Mouse (Mus musculus) neural tube, embryonic 12.5 days (tissue): ENCODE measurements at regions not wholly inside any gene's neighbourhood (a gene's known extent, or its start where the extent isn't known, plus 50 kb on each side); places are given as distances from the start of the nearest gene placed in this dataset.

ENCODE experiments used
- ATAC-seq: fragments of 200-750 bp; cut with Nextera tagmentation; 2 replicates; pipeline ENCODE4 v1.8.0; 2017; ENCODE audit warnings: low read depth, mild to moderate bottlenecking, moderate TSS enrichment, moderate library complexity; ENCODE audit not compliant: low FRiP score
- H3K27ac ChIP-seq: fragments of 300-500 bp; sonication (generic); 2 replicates; pipeline ENCODE4 v1.5.1; 2016
- H3K27me3 ChIP-seq: fragments of 300-500 bp; sonication (generic); replicated peaks from 2 replicates; pipeline ENCODE4 v1.6.1; 2016; ENCODE audit warnings: mild to moderate bottlenecking
- H3K36me3 ChIP-seq: fragments of 300-500 bp; sonication (generic); 2 replicates; pipeline ENCODE4 v1.6.1; 2016; ENCODE audit warnings: mild to moderate bottlenecking
- H3K4me1 ChIP-seq: fragments of 300-500 bp; sonication (generic); 2 replicates; pipeline ENCODE4 v1.6.1; 2016
- H3K4me2 ChIP-seq: fragments of 300-500 bp; sonication (generic); replicated peaks from 2 replicates; pipeline ENCODE4 v1.6.1; 2016; ENCODE audit warnings: mild to moderate bottlenecking
- H3K4me3 ChIP-seq: fragments of 300-500 bp; sonication (generic); 2 replicates; pipeline ENCODE4 v1.5.1; 2016
- H3K9ac ChIP-seq: fragments of 300-500 bp; sonication (generic); 2 replicates; pipeline ENCODE4 v1.6.1; 2016; ENCODE audit warnings: mild to moderate bottlenecking
- H3K9me3 ChIP-seq: fragments of 300-500 bp; sonication (generic); 2 replicates; pipeline ENCODE4 v1.6.1; 2016; ENCODE audit warnings: mild to moderate bottlenecking
- WGBS: fragments of 180-500 bp; shearing (Covaris S2); methylation state at CpG from one replicate; pipeline ENCODE4 v1.1.7; 2016; 5-methylcytosine and 5-hydroxymethylcytosine counted together

- H3K27me3 ChIP-seq: no peaks in the 10 kb centered on the region
- no peak overlapping the region for H3K4me3 ChIP-seq
- H3K9me3 ChIP-seq: no peaks in the 10 kb centered on the region
- H3K4me2 ChIP-seq: no peak overlapping the region
- no peaks in the 10 kb centered on the region for H3K36me3 ChIP-seq
- H3K27ac ChIP-seq: no peak overlapping the region
- H3K4me1 ChIP-seq: no peaks in the 10 kb centered on the region
- WGBS: 65% methylated on average over 3 of the region's 3 CpGs
- ATAC-seq: no peak
- no peak overlapping the region for H3K9ac ChIP-seq
Observed at GRCm38 (mm10) chr14:45764231-45764630, 106.3 kb upstream of the Ddhd1 start.

DNA sequence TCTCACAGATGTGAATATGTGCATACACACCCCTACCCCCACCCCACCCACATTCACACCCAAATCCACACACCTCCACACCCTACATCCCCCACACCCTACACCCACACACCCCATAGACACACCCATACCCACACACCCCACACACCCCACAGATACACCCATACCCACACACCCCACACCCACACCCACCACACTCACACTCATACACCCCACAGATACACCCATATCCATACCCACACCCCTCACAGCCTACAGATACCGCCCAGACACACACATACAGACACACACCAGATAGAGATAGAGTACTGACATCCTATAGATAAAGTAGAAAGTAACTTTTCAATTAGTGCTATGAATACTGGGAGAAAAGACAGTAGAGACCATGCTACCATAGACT is 108.6 kb upstream of the Ddhd1 start:
- H3K4me1 ChIP-seq: peaks cover 4% of the 10 kb centered on the region; the same call in 1 of the 2 replicates
- no peak overlapping the region for H3K4me3 ChIP-seq
- WGBS: 97% methylated on average over 1 of the region's 1 CpGs
- no peaks in the 10 kb centered on the region for H3K36me3 ChIP-seq
- H3K27ac ChIP-seq: no peak overlapping the region
- H3K9me3 ChIP-seq: no peaks in the 10 kb centered on the region
- ATAC-seq: no peak
- H3K27me3 ChIP-seq: no peaks in the 10 kb centered on the region
- H3K4me2 ChIP-seq: no peak overlapping the region
- H3K9ac ChIP-seq: no peak overlapping the region

DNA sequence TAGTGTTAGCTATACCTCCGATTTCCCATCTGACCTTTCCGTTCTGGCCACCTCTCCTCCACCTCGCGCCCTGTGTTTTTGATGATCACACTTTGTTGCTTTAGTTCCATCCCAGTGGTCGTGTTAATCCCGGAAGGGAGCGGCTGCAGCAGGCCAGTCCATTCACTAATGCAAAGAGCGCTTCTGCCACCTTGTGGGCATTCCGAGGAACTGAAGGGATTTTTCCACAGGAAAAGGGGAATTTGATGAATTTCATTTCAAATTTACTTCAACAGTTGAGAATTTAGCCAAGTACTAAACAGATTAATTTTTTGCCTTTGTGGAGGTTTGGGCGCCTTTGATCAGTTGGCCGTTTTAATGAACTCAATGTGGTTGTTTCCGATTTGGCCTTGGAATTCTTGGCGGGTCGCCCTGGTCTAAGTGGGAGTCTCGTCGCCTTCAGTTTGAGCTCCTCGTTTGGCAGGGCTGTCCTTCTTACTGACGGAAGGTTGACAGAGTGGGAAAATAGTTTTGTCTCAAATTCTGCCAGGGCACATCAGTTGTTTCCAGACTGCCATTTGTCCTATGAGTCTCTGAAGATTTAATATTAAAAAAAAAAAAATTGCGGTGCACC is 114.8 kb upstream of the Ddhd1 start:
- ATAC-seq: peak; percentile 90
- WGBS: 17% methylated on average over 19 of the region's 19 CpGs
- H3K36me3 ChIP-seq: no peaks in the 10 kb centered on the region
- no peak overlapping the region for H3K4me3 ChIP-seq
- H3K9me3 ChIP-seq: no peaks in the 10 kb centered on the region
- no peaks in the 10 kb centered on the region for H3K27me3 ChIP-seq
- peak overlapping the region; percentile 48 for H3K4me2 ChIP-seq
- H3K27ac ChIP-seq: no peak overlapping the region
- no peak overlapping the region for H3K9ac ChIP-seq
- H3K4me1 ChIP-seq: peaks cover 7% of the 10 kb centered on the region; the same call in 1 of the 2 replicates

DNA sequence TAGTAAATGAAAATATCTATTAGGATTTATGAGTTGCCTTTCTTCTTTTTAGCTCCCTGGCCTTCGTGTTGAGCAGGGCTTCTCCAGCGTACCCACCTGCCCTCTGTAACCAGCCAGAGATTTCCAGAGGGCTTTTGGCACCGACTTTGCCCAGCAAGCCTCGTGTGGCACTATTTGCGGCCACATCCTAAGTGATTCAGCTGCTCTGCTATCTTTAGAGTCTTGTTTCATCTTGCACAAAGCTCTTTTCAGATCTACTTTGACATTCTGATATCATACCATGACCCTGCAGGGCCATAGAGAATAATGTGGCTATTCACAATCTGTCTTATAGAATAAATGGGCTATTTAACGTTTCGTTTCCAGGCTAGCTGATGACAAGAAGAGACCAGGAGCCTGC is 115.4 kb upstream of the Ddhd1 start:
- Histone ChIP-seq H3K27ac (no peak overlapping the region), H3K4me2 (no peak overlapping the region), H3K9me3 (no peaks in the 10 kb centered on the region), H3K9ac (no peak overlapping the region), H3K4me3 (no peak overlapping the region), H3K4me1 (peaks cover 7% of the 10 kb centered on the region; the same call in 1 of the 2 replicates), H3K36me3 (no peaks in the 10 kb centered on the region), H3K27me3 (no peaks in the 10 kb centered on the region)
- WGBS: 48% methylated on average over 7 of the region's 7 CpGs
- ATAC-seq: no peak

- no peak overlapping the region for H3K27ac ChIP-seq
- no peaks in the 10 kb centered on the region for H3K9me3 ChIP-seq
- H3K4me3 ChIP-seq: no peak overlapping the region
- H3K9ac ChIP-seq: no peak overlapping the region
- ATAC-seq: no peak
- H3K27me3 ChIP-seq: no peaks in the 10 kb centered on the region
- WGBS: 81% methylated on average over 6 of the region's 6 CpGs
- H3K4me2 ChIP-seq: no peak overlapping the region
- no peaks in the 10 kb centered on the region for H3K36me3 ChIP-seq
- no peaks in the 10 kb centered on the region for H3K4me1 ChIP-seq
Observed at GRCm38 (mm10) chr14:45781850-45782249, 123.9 kb upstream of the Ddhd1 start.

DNA sequence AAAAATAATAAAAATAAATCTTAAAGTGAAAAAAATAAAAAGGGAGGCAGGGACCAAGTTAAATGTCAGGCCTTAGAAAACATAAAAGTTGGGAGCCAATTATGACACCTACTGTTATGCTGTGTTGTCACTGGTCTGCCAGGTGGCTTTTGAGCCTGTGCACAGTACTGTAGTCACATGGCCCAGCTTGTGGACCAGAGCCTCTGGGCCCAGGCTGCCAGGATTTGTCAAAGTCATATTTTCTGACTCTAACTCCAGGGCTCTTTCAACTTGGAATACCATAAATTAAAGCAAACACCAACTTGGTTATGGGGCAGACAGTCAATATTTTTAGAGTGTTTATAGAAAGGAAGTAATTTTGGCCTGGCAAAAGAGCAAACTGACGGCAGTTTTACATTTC is 137.0 kb upstream of the Ddhd1 start:
- H3K36me3 ChIP-seq: no peaks in the 10 kb centered on the region
- H3K4me1 ChIP-seq: no peaks in the 10 kb centered on the region
- H3K27ac ChIP-seq: no peak overlapping the region
- ATAC-seq: no peak
- H3K9me3 ChIP-seq: no peaks in the 10 kb centered on the region
- 83% methylated on average over 1 of the region's 1 CpGs for WGBS
- no peaks in the 10 kb centered on the region for H3K27me3 ChIP-seq
- no peak overlapping the region for H3K4me3 ChIP-seq
- no peak overlapping the region for H3K9ac ChIP-seq
- H3K4me2 ChIP-seq: no peak overlapping the region

DNA sequence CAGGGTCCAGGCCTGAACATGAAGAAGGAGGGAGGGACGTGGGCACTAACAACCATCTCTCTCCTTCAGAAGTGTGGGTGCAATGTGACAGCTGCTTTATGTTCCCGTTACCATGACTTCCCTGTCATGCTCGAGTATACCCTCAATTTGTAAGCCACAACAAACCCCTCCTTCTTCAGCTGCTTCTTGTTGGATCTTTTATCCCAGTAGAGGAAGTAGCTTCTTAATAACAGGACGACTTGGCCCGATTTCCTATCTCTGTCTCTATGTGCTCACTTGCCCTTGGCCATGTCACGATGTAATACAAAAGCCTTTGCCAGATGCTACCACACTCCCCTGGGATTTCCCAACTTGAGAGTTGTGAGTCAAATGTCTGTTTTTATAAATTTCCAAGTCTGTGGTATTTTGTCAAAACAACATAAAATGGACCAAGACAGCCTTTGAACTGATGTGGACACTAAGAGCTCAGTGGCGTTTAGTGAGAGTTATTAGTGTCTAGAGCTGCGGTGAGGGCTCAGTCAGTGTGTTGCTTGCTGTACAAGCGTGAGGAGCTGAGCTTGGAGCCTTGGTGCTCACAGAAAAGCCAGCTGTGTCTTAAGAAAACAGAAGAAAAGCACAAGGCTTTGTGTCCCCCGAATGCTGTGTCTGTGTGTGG is 138.8 kb upstream of the Ddhd1 start:
- H3K4me3 ChIP-seq: no peak overlapping the region
- no peak overlapping the region for H3K9ac ChIP-seq
- H3K4me1 ChIP-seq: no peaks in the 10 kb centered on the region
- H3K36me3 ChIP-seq: no peaks in the 10 kb centered on the region
- H3K27ac ChIP-seq: no peak overlapping the region
- no peak overlapping the region for H3K4me2 ChIP-seq
- no peaks in the 10 kb centered on the region for H3K9me3 ChIP-seq
- ATAC-seq: no peak
- 80% methylated on average over 10 of the region's 10 CpGs for WGBS
- H3K27me3 ChIP-seq: no peaks in the 10 kb centered on the region

GRCm38 (mm10) chr14:45797320-45797696 is 139.4 kb upstream of the Ddhd1 start:
- H3K4me2 ChIP-seq: no peak overlapping the region
- H3K4me1 ChIP-seq: no peaks in the 10 kb centered on the region
- H3K27me3 ChIP-seq: no peaks in the 10 kb centered on the region
- no peaks in the 10 kb centered on the region for H3K36me3 ChIP-seq
- no peak overlapping the region for H3K27ac ChIP-seq
- H3K9ac ChIP-seq: no peak overlapping the region
- H3K4me3 ChIP-seq: no peak overlapping the region
- no peaks in the 10 kb centered on the region for H3K9me3 ChIP-seq
- WGBS: 88% methylated on average over 4 of the region's 4 CpGs
- ATAC-seq: no peak

GRCm38 (mm10) chr14:45799286-45799685 is 141.3 kb upstream of the Ddhd1 start:
- 81% methylated on average over 2 of the region's 2 CpGs for WGBS
- no peaks in the 10 kb centered on the region for H3K36me3 ChIP-seq
- no peak for ATAC-seq

DNA sequence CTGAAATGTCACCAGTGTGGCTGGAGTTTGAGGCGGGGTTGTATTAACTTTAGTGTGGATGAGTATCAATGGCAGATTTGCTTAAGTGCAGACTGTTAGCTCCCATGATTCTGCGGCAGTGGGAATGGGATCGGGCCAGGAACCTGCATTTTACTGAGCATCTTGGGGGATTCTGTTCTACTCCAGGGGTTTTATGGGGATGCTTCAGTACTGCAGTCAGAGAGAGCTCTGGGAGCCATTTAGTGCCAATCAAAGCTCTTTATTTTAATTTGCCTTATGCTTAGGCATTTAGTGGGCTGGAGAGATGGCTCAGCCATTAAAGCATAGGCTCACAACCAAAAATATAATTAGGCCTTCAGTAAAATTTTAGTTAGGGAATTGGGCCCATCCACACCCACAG is 148.0 kb upstream of the Ddhd1 start:
- Histone ChIP-seq H3K4me1 (no peaks in the 10 kb centered on the region), H3K27me3 (no peaks in the 10 kb centered on the region), H3K36me3 (no peaks in the 10 kb centered on the region), H3K4me2 (no peak overlapping the region), H3K27ac (no peak overlapping the region), H3K9ac (no peak overlapping the region), H3K4me3 (no peak overlapping the region), H3K9me3 (no peaks in the 10 kb centered on the region)
- no peak for ATAC-seq
- WGBS: 82% methylated on average over 3 of the region's 3 CpGs

More at GRCm38 (mm10) chr14:45799286-45799685, 141.3 kb upstream of the Ddhd1 start:
- Histone ChIP-seq H3K9ac (no peak overlapping the region), H3K9me3 (no peaks in the 10 kb centered on the region), H3K4me1 (no peaks in the 10 kb centered on the region), H3K27me3 (no peaks in the 10 kb centered on the region), H3K27ac (no peak overlapping the region), H3K4me2 (no peak overlapping the region), H3K4me3 (no peak overlapping the region)

- Histone ChIP-seq H3K9me3 (no peaks in the 10 kb centered on the region), H3K4me3 (no peak overlapping the region), H3K4me2 (no peak overlapping the region), H3K4me1 (no peaks in the 10 kb centered on the region), H3K36me3 (no peaks in the 10 kb centered on the region), H3K27ac (no peak overlapping the region), H3K9ac (no peak overlapping the region), H3K27me3 (no peaks in the 10 kb centered on the region)
- no peak for ATAC-seq
- 91% methylated on average over 7 of the region's 7 CpGs for WGBS
Observed at GRCm38 (mm10) chr14:45806726-45807280, 148.9 kb upstream of the Ddhd1 start.

DNA sequence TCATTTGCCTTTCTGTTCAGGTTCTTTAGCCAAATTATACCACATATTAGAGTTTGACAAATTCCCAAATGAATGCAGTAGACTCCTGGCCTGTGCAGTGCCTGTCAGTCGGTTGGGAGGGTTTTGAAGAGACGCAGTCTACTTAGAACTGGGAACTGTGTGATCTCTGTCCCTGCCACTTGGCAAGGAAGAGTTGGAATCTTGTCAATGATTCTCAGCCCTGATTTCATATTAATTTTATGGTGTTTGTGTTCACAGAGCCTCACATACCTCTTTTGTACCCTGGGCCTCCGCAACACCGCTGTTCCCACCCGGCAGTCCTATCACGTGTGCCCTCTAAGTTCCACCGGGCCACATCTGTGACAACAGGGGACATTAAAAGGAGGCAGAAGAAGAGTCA is 149.8 kb upstream of the Ddhd1 start:
- H3K9ac ChIP-seq: no peak overlapping the region
- H3K9me3 ChIP-seq: no peaks in the 10 kb centered on the region
- ATAC-seq: no peak
- H3K4me1 ChIP-seq: no peaks in the 10 kb centered on the region
- H3K27me3 ChIP-seq: no peaks in the 10 kb centered on the region
- no peak overlapping the region for H3K4me2 ChIP-seq
- no peaks in the 10 kb centered on the region for H3K36me3 ChIP-seq
- WGBS: 93% methylated on average over 7 of the region's 7 CpGs
- no peak overlapping the region for H3K4me3 ChIP-seq
- H3K27ac ChIP-seq: no peak overlapping the region

DNA sequence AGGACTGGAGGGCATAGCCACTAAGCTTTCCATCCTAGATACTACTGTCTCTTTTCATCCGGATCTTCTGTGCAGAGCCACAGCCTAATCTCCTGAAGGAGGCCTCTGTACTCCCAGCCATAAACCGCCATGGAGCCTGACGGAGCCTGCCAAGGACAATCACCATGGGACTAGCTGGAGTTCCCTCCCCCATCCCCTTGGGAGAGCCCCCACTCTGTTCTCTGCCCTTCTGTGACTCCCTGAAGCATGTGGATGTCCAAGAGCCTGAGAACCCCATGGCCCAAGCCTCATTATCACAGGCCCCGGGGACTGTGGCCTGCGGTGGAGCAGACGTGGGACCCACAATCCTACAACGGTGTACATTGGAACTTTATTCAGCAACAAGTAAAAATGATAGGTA is 151.5 kb upstream of the Ddhd1 start:
- H3K9ac ChIP-seq: no peak overlapping the region
- no peak overlapping the region for H3K4me3 ChIP-seq
- no peak overlapping the region for H3K27ac ChIP-seq
- no peak overlapping the region for H3K4me2 ChIP-seq
- H3K27me3 ChIP-seq: no peaks in the 10 kb centered on the region
- H3K9me3 ChIP-seq: no peaks in the 10 kb centered on the region
- no peak for ATAC-seq
- no peaks in the 10 kb centered on the region for H3K4me1 ChIP-seq
- 83% methylated on average over 7 of the region's 7 CpGs for WGBS
- H3K36me3 ChIP-seq: no peaks in the 10 kb centered on the region
